Mouse (Mus musculus): ENCODE data around the gene Dpf3.

- TF ChIP-seq CTCF (IDR thresholded peaks at IDR 0.05): no peak; the same call in 1 of the 2 replicates
- no peak for TF ChIP-seq EP300 (IDR thresholded peaks at IDR 0.05)
Measured at GRCm38 (mm10) chr12:83497959-83498358, 10.4 kb upstream of the Dpf3 start.
